Mouse (Mus musculus) bone marrow macrophage, adult 2 months (primary cell): ENCODE results near the gene Gm8369.

ENCODE experiments used
- CTCF ChIP-seq: IDR thresholded peaks from 2 replicates; pipeline ENCODE4 v1.5.1; 2012; ENCODE audit warnings: low read depth, mild to moderate bottlenecking, low read length, moderate library complexity
- POLR2A ChIP-seq: IDR thresholded peaks from 2 replicates; pipeline ENCODE4 v1.6.1; 2012; ENCODE audit warnings: mild to moderate bottlenecking, low read depth, low read length, borderline replicate concordance

- TF ChIP-seq CTCF (no peak), POLR2A (no peak)
Measured at GRCm38 (mm10) chr19:11484388-11484787, 1.4 kb upstream of the Gm8369 start.
